Mouse (Mus musculus) cortical plate, adult 2 months (tissue): ENCODE results near the gene Phlda3.

Source experiments
- CTCF ChIP-seq: fragments of 200-500 bp; IDR thresholded peaks from 2 replicates; pipeline ENCODE4 v1.5.1; 2011; ENCODE audit warnings: mild to moderate bottlenecking, control low read depth, low read length; ENCODE audit not compliant: insufficient read depth; ENCODE audit errors: extremely low read depth
- POLR2A ChIP-seq: fragments of 200-500 bp; IDR thresholded peaks from 2 replicates; pipeline ENCODE4 v1.6.1; 2011; ENCODE audit warnings: mild to moderate bottlenecking, low read length, control low read depth; ENCODE audit not compliant: insufficient read depth; ENCODE audit errors: extremely low read depth

DNA sequence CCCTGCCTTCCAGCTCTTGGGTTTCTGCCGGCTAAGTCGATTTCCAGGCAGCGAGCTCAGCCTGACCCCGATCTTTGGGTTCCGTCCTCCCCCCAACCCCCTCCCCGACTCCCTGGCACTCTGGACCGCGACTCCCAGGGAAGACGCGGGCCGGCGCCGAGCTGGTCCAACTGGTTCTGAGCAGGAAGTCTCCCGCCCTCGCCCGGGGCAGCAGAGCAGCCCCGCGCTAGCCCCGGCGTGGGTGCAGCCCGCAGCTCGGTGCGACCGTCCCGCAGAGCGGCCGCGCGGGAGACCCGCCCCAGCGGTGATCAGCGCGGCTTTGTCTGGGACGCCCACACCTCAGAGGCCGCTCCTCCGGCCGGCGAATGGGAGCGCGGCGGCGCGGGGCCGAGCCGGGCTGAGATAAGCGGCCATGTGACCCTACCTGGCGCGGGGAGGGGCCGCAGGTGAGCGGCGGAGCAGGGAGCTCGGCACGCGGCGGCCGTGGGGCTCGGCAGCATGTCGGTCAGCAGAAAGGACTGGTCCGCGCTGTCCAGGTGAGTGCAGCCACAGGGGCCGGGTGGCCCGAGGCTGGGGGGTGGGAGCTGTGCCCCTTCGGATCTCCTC is 52.7 kb downstream of the Phlda3 start, which contains the start of gene Lad1:
- TF ChIP-seq POLR2A: no peak
- TF ChIP-seq CTCF: no peak
